Mouse (Mus musculus): ENCODE measurements around the gene Tmem18. TPM values are rescaled to one million over a fixed set of nuclear protein-coding genes. Genes with fewer than 3 reads are reported as not detected.

Tmem18 gene
- 4.0 and 4.4 TPM in 2 replicates for polyA plus RNA-seq (2012; rRNA removed; ENCODE audit: low replicate concordance)

DNA sequence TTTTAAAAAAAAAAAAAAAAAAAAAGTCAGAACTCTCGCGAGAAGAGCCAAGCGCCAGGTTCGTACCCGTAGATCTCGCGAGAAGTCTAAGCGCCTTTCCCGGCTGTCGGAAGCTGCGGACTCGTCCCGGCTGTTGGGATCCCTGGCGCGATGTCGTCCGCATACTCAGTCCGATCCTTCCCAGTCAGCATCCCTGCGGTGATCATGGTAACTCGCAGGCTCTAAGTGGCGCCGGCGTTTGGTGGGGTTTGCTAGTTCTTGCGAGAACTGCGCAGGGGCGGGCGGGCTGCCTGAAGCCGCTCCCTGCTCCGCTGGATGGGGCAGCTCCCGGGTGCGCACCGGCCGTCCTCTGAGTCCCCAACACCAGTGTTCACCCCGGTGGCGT lies at the start of gene Tmem18:
TSS of gene Tmem18 (plus strand) at position 71 of the 385 bp plus-strand sequence.

Other genes starting within 250 kb of the Tmem18 start
- 6.2 and 7.1 TPM in 2 replicates for gene Sntg2, start 211.1 kb upstream of the Tmem18 start, polyA plus RNA-seq (2012; rRNA removed; ENCODE audit: low replicate concordance)